Mouse (Mus musculus): ENCODE data around the gene Rassf7.

GRCm38 (mm10) chr7:141169300-141169699, 46.4 kb upstream of the Rassf7 start:
- TF ChIP-seq GATA1 (IDR thresholded peaks at IDR 0.05; ENCODE audit: low read length) (no peak), TAL1 (IDR thresholded peaks at IDR 0.05; ENCODE audit: low read length) (no peak)

Data from erythroblast, embryonic 14.5 days (primary cell).